Mouse (Mus musculus) natural killer cell, adult 2 months (primary cell): Measurements from ENCODE around the gene Kremen2.
"Not testable (repeated sequence)": the region's sequence is repeated elsewhere in the genome, so short reads cannot be mapped to it uniquely, and the experiment has no call there.

Experiments
- DNase-seq, 2 experiments: peaks; one replicate each; pipeline ENCODE4 v3.0.0; 2022; ENCODE audit warnings: low spot score in 2 of 2

Gene Kremen2

GRCm38 (mm10) chr17:23745301-23746251 lies at the start of gene Kremen2:
Kremen2 (minus strand) TSS chr17:23745833.
- no peak for DNase-seq

GRCm38 (mm10) chr17:23795323-23795722 lies 49.7 kb upstream of the Kremen2 start:
- DNase-seq: no peak

GRCm38 (mm10) chr17:23791079-23791357 lies 45.4 kb upstream of the Kremen2 start:
- DNase-seq: no peak

- DNase-seq: peak in 1 of 2 experiments; percentile 33
Measured at GRCm38 (mm10) chr17:23790269-23791078, 44.8 kb upstream of the Kremen2 start, which contains the start of gene Srrm2. Srrm2 (plus strand) TSS chr17:23790532.

- DNase-seq: no peak
Measured at GRCm38 (mm10) chr17:23789749-23790268, 44.2 kb upstream of the Kremen2 start.

- no peak for DNase-seq
Measured at GRCm38 (mm10) chr17:23788973-23789372, 43.3 kb upstream of the Kremen2 start.

GRCm38 (mm10) chr17:23786510-23786931 lies 40.9 kb upstream of the Kremen2 start:
- no peak for DNase-seq

GRCm38 (mm10) chr17:23785561-23786471 lies 40.2 kb upstream of the Kremen2 start, which contains the start of gene Flywch2:
Flywch2 (minus strand) TSS chr17:23786081.
- peak; percentile 44 to 63 for DNase-seq

- DNase-seq: no peak
Measured at GRCm38 (mm10) chr17:23783352-23783751, 37.7 kb upstream of the Kremen2 start.

GRCm38 (mm10) chr17:23778447-23778846 lies 32.8 kb upstream of the Kremen2 start:
- no peak for DNase-seq

- DNase-seq: no peak
Measured at GRCm38 (mm10) chr17:23777141-23777540, 31.5 kb upstream of the Kremen2 start.

GRCm38 (mm10) chr17:23776216-23776615 lies 30.6 kb upstream of the Kremen2 start:
- no peak for DNase-seq

GRCm38 (mm10) chr17:23774090-23774489 lies 28.5 kb upstream of the Kremen2 start:
- peak; percentile 82 to 89 for DNase-seq

GRCm38 (mm10) chr17:23773676-23774075 lies 28.0 kb upstream of the Kremen2 start:
- DNase-seq: no peak

GRCm38 (mm10) chr17:23772219-23772556 lies 26.6 kb upstream of the Kremen2 start:
- DNase-seq: not testable (repeated sequence)

- DNase-seq: peak; percentile 93 to 95
Measured at GRCm38 (mm10) chr17:23771284-23772218, 25.9 kb upstream of the Kremen2 start, which contains the start of gene Flywch1. Flywch1 (minus strand) TSS chr17:23771602.

- no peak for DNase-seq
Measured at GRCm38 (mm10) chr17:23770896-23771283, 25.3 kb upstream of the Kremen2 start.

GRCm38 (mm10) chr17:23770493-23770892 lies 24.9 kb upstream of the Kremen2 start:
- DNase-seq: no peak

GRCm38 (mm10) chr17:23762976-23763375 lies 17.3 kb upstream of the Kremen2 start:
- DNase-seq: no peak

GRCm38 (mm10) chr17:23761155-23761554 lies 15.5 kb upstream of the Kremen2 start:
- DNase-seq: no peak
